Comparison of ENCODE assay signal across 11 mouse cellular contexts in the genomic region with DNA sequence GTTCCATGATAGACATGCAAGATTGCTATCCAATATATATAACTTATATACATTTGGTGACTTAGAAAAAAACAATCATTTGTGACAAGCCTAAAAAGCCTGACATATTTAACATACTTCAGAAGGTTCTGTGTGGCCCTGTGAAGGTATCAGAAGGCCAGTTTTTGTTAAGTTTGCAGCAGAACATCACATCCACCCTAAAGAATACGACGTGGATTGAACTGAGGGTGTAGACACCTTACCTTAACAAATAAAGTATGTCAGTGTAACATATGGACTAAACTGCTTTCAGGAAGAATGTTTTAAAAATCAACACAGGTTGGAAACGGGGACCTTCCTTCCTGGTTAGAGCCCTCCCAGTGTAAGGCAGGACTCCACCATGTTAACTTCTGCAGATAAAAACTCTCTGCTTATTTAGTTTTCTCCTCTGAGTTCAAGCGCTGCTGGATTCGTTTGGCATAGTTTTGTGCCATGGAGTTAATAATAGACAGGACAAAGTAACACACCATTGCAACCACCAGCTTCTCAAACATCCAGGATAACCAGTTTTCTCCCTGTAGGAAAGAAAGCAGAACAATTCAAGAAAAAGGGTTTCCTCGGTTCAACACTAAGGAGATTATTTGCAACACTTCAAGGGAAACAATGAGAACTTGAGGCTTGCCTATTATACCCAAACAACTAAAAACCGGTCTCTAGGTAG. TPM values are rescaled to one million over a fixed set of nuclear protein-coding genes. Genes with fewer than 3 reads are reported as not detected.
DNase-seq lines count a peak whose midpoint lies in the region; ATAC-seq and TF ChIP-seq lines count a peak whose summit lies in the region.
"Had no signal": no experiment of that assay in that cellular context is flagged by ENCODE, and none has a peak within 500 bp of the region (broad histone marks: within the 10 kb centered on the region; RNA-seq: fewer than 3 reads in every experiment).

No protein-coding gene starts in this region.

- WGBS in forebrain, embryonic 10.5 days, result 66% methylated on average over 7 of the region's 7 CpGs
- 61% methylated on average over 7 of the region's 7 CpGs for WGBS in forebrain, embryonic 12.5 days
- 66% methylated on average over 7 of the region's 7 CpGs for WGBS in kidney, postnatal 0 days
- WGBS in liver, postnatal 0 days (ENCODE audit: insufficient replicate concordance), result 26% methylated on average over 7 of the region's 7 CpGs

- H3K4me3 ChIP-seq in forebrain, embryonic 10.5 days, result peak overlapping the region; percentile 37
- no peak overlapping the region for H3K4me3 ChIP-seq in forebrain, embryonic 12.5 days (replicated peaks)
- peak overlapping the region; percentile 36 for H3K4me3 ChIP-seq in kidney, postnatal 0 days (replicated peaks; ENCODE audit: low read depth, low read length)
- H3K4me3 ChIP-seq in brown adipose tissue, adult 24 weeks (ENCODE audit: insufficient read depth, low read depth, low read length), result peak overlapping the region; percentile 58
- peak overlapping the region; percentile 68 for H3K4me3 ChIP-seq in liver, postnatal 0 days (ENCODE audit: low read depth, low read length)
- H3K4me3 ChIP-seq: midbrain, embryonic 12.5 days had no signal

- H3K36me3 ChIP-seq in forebrain, embryonic 10.5 days (replicated peaks), result no peaks in the 10 kb centered on the region; the same call in 1 of the 2 replicates
- peaks cover 11% of the 10 kb centered on the region; the same call in 1 of the 2 replicates for H3K36me3 ChIP-seq in forebrain, embryonic 12.5 days (replicated peaks)
- no peaks in the 10 kb centered on the region for H3K36me3 ChIP-seq in kidney, postnatal 0 days (ENCODE audit: insufficient read depth, low read length)
- H3K36me3 ChIP-seq in liver, postnatal 0 days (replicated peaks; ENCODE audit: insufficient read depth, low read length), result no peaks in the 10 kb centered on the region

- TF ChIP-seq CTCF in kidney, postnatal 0 days (IDR thresholded peaks at IDR 0.05; ENCODE audit: low read depth), result no peak
- no peak for TF ChIP-seq CTCF in liver, postnatal 0 days (IDR thresholded peaks at IDR 0.05; ENCODE audit: low read depth)

- H3K27ac ChIP-seq in forebrain, embryonic 10.5 days, result no peak overlapping the region; the same call in 1 of the 2 replicates
- no peak overlapping the region for H3K27ac ChIP-seq in forebrain, embryonic 12.5 days
- peak overlapping the region; percentile 70 for H3K27ac ChIP-seq in kidney, postnatal 0 days
- peak overlapping the region; percentile 89 for H3K27ac ChIP-seq in brown adipose tissue, adult 24 weeks (replicated peaks; ENCODE audit: low read depth, low read length)
- peak overlapping the region; percentile 98 for H3K27ac ChIP-seq in liver, postnatal 0 days (ENCODE audit: low read depth)
- H3K27ac ChIP-seq: midbrain, embryonic 12.5 days had no signal

- no peaks in the 10 kb centered on the region for H3K9me3 ChIP-seq in forebrain, embryonic 10.5 days
- no peaks in the 10 kb centered on the region for H3K9me3 ChIP-seq in forebrain, embryonic 12.5 days
- no peaks in the 10 kb centered on the region for H3K9me3 ChIP-seq in kidney, postnatal 0 days (replicated peaks; ENCODE audit: low read length)
- H3K9me3 ChIP-seq in liver, postnatal 0 days (ENCODE audit: low read length), result no peaks in the 10 kb centered on the region
- H3K9me3 ChIP-seq: midbrain, embryonic 12.5 days had no signal

- ATAC-seq in forebrain, embryonic 12.5 days (ENCODE audit: low FRiP score), result no peak
- ATAC-seq in kidney, postnatal 0 days (replicated peaks; ENCODE audit: low FRiP score, low read depth), result no peak
- ATAC-seq in liver, postnatal 0 days, result no peak

- H3K4me2 ChIP-seq in forebrain, embryonic 12.5 days, result no peak overlapping the region
- peak overlapping the region; percentile 50 for H3K4me2 ChIP-seq in kidney, postnatal 0 days (ENCODE audit: low read length)
- H3K4me2 ChIP-seq in liver, postnatal 0 days (ENCODE audit: low read depth, low read length), result peak overlapping the region; percentile 64
- H3K4me2 ChIP-seq: midbrain, embryonic 12.5 days had no signal

- no peak overlapping the region for H3K9ac ChIP-seq in forebrain, embryonic 12.5 days
- H3K9ac ChIP-seq in kidney, postnatal 0 days (ENCODE audit: low read depth, low read length), result peak overlapping the region; percentile 46
- H3K9ac ChIP-seq in liver, postnatal 0 days (replicated peaks), result peak overlapping the region; percentile 90
- H3K9ac ChIP-seq: midbrain, embryonic 12.5 days had no signal

- peaks cover 42% of the 10 kb centered on the region for H3K4me1 ChIP-seq in forebrain, embryonic 10.5 days
- H3K4me1 ChIP-seq in forebrain, embryonic 12.5 days, result peaks cover 9% of the 10 kb centered on the region; the same call in 1 of the 2 replicates
- peaks cover 10% of the 10 kb centered on the region; the same call in 1 of the 2 replicates for H3K4me1 ChIP-seq in kidney, postnatal 0 days (replicated peaks; ENCODE audit: insufficient read depth, low read length)
- peaks cover 6% of the 10 kb centered on the region for H3K4me1 ChIP-seq in brown adipose tissue, adult 24 weeks (ENCODE audit: control insufficient read depth, insufficient read depth, insufficient read length, low read length)
- peaks cover 26% of the 10 kb centered on the region for H3K4me1 ChIP-seq in liver, postnatal 0 days (ENCODE audit: insufficient read depth)

- H3K27me3 ChIP-seq in forebrain, embryonic 10.5 days (ENCODE audit: poor library complexity, severe bottlenecking), result no peaks in the 10 kb centered on the region; the same call in 1 of the 2 replicates
- H3K27me3 ChIP-seq in forebrain, embryonic 12.5 days, result no peaks in the 10 kb centered on the region
- no peaks in the 10 kb centered on the region for H3K27me3 ChIP-seq in kidney, postnatal 0 days (ENCODE audit: insufficient read depth, low read length)
- no peaks in the 10 kb centered on the region for H3K27me3 ChIP-seq in liver, postnatal 0 days (ENCODE audit: insufficient read depth, low read length)
- H3K27me3 ChIP-seq: midbrain, embryonic 12.5 days had no signal

- DNase-seq in forebrain, embryonic 10.5 days (ENCODE audit: extremely low spot score, low spot score), result no peak
- DNase-seq in kidney, postnatal 0 days (ENCODE audit: low spot score), result no peak
- DNase-seq in kidney, postnatal 4 days, result no peak
- no peak for DNase-seq in liver, postnatal 0 days
- no peak for DNase-seq in thymus, postnatal 10 days (ENCODE audit: low spot score in 2 of 2)
- no peak for DNase-seq in thymus, adult 18-20 months
- DNase-seq: adrenal gland, postnatal 25 days; gastrocnemius, postnatal 10 days had no signal

- no peak for TF ChIP-seq EP300 in liver, postnatal 0 days (IDR thresholded peaks at IDR 0.05; ENCODE audit: low read depth)

RNA-seq across cellular contexts. Expression of gene Tubd1, which starts 40.3 kb away (rescaled TPM):
- 14.1 and 14.2 TPM in 2 replicates for polyA plus RNA-seq in forebrain, embryonic 10.5 days (2016; fragmentation: Nextera tagmentation; extraction: Ambion mirVana)
- 10.7 and 11.0 TPM in 2 replicates for polyA plus RNA-seq in forebrain, embryonic 12.5 days (2016; fragmentation: Nextera tagmentation; extraction: Ambion mirVana)
- polyA plus RNA-seq in kidney, postnatal 0 days (2015; fragmentation: Nextera tagmentation; extraction: Ambion mirVana), result 8.4 and 8.5 TPM in 2 replicates
- polyA plus RNA-seq in brown adipose tissue, adult 24 weeks (2012; ENCODE audit: insufficient read depth, insufficient read length, missing spikeins), result 7.5 and 9.3 TPM in 2 replicates
- 4.3 and 4.4 TPM in 2 replicates for polyA plus RNA-seq in liver, postnatal 0 days (2015; fragmentation: Nextera tagmentation; extraction: Ambion mirVana)

RNA-seq across cellular contexts. Expression of gene Rps6kb1, which starts 40.4 kb away (rescaled TPM):
- polyA plus RNA-seq in forebrain, embryonic 10.5 days (2016; fragmentation: Nextera tagmentation; extraction: Ambion mirVana), result 63.7 and 66.0 TPM in 2 replicates
- 65.2 and 69.9 TPM in 2 replicates for polyA plus RNA-seq in forebrain, embryonic 12.5 days (2016; fragmentation: Nextera tagmentation; extraction: Ambion mirVana)
- 50.8 and 55.8 TPM in 2 replicates for polyA plus RNA-seq in kidney, postnatal 0 days (2015; fragmentation: Nextera tagmentation; extraction: Ambion mirVana)
- polyA plus RNA-seq in brown adipose tissue, adult 24 weeks (2012; ENCODE audit: insufficient read depth, insufficient read length, missing spikeins), result 42.7 and 44.0 TPM in 2 replicates
- polyA plus RNA-seq in liver, postnatal 0 days (2015; fragmentation: Nextera tagmentation; extraction: Ambion mirVana), result 20.6 and 23.6 TPM in 2 replicates

Comparison
In these comparisons a context has a peak if more than half of its experiments do, and no peak if none do; other contexts are left out.
1. H3K27ac ChIP-seq: peak in kidney, postnatal 0 days (single experiment), brown adipose tissue, adult 24 weeks (single experiment) and liver, postnatal 0 days (single experiment); none in forebrain, embryonic 10.5 days (single experiment) and forebrain, embryonic 12.5 days (single experiment).